Mouse (Mus musculus) hindbrain, embryonic 16.5 days (tissue): Measurements from ENCODE around the gene Flnb. TPM values are rescaled to one million over a fixed set of nuclear protein-coding genes. Genes with fewer than 3 reads are reported as not detected.

Experiments
- ATAC-seq: fragments of 200-750 bp; cut with Nextera tagmentation; 2 replicates; pipeline ENCODE4 v1.8.0; 2017; ENCODE audit warnings: moderate TSS enrichment, moderate library complexity
- H3K27ac ChIP-seq: fragments of 300-500 bp; sonication (generic); 2 replicates; pipeline ENCODE4 v1.5.1; 2014; ENCODE audit warnings: low read depth, mild to moderate bottlenecking, control low read depth, low read length, moderate library complexity
- H3K27me3 ChIP-seq: fragments of 300-500 bp; sonication (generic); replicated peaks from 2 replicates; pipeline ENCODE4 v1.6.1; 2014; ENCODE audit warnings: low read length; ENCODE audit not compliant: control insufficient read depth, insufficient read depth
- H3K36me3 ChIP-seq: fragments of 300-500 bp; sonication (generic); 2 replicates; pipeline ENCODE4 v1.6.1; 2014; ENCODE audit warnings: mild to moderate bottlenecking, low read length, moderate library complexity, mixed read lengths; ENCODE audit not compliant: control insufficient read depth, insufficient read depth
- H3K4me1 ChIP-seq: fragments of 300-500 bp; sonication (generic); 2 replicates; pipeline ENCODE4 v1.6.1; 2014; ENCODE audit warnings: low read depth, low read length; ENCODE audit not compliant: control insufficient read depth, insufficient read depth
- H3K4me2 ChIP-seq: fragments of 300-500 bp; sonication (generic); 2 replicates; pipeline ENCODE4 v1.6.1; 2014; ENCODE audit warnings: mild to moderate bottlenecking, low read length, control low read depth, moderate library complexity
- H3K4me3 ChIP-seq: fragments of 300-500 bp; sonication (generic); 2 replicates; pipeline ENCODE4 v1.5.1; 2014; ENCODE audit warnings: mild to moderate bottlenecking, low read length, control low read depth, moderate library complexity
- H3K9ac ChIP-seq: fragments of 300-500 bp; sonication (generic); 2 replicates; pipeline ENCODE4 v1.6.1; 2014; ENCODE audit warnings: low read depth, mild to moderate bottlenecking, control low read depth, low read length, moderate library complexity
- H3K9me3 ChIP-seq: fragments of 300-500 bp; sonication (generic); 2 replicates; pipeline ENCODE4 v1.6.1; 2014; ENCODE audit warnings: mild to moderate bottlenecking, low read length, moderate library complexity; ENCODE audit not compliant: control insufficient read depth
- WGBS: fragments of 180-500 bp; shearing (Covaris S2); extraction: QIAGEN DNeasy Blood & Tissue Kit; methylation state at CpG from one replicate; pipeline ENCODE4 v1.1.7; 2014; 5-methylcytosine and 5-hydroxymethylcytosine counted together
- polyA plus RNA-seq: library from polyadenylated mRNA; unstranded; fragments of >200 nt; fragmentation: Nextera tagmentation; extraction: Ambion mirVana; gene quantifications from 2 replicates; pipeline ENCODE4 v1.2.1, GENCODE M21; 2015

Gene Flnb
- polyA plus RNA-seq, 1 experiment from 2014 or later = 6.3 TPM

DNA sequence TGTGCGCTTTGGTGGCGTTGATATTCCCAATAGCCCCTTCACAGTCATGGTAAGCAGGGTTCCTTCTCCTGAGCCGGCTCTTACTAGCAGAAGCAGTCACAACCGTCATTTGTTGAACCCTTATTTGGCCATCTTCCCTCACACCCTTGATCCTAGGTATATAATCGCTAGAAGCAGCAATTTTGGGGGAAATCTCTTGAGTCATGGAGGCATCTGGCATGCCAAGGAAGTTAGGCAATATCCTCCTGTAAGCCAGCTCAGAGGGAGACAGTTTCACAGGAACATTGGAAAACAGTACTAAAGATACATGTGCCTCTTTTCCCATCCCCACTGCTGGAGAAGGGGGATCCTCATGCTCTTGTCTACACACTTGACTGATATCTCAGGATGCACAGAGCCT, 101.6 kb downstream of the Flnb start:
- Histone ChIP-seq H3K4me1 (no peaks in the 10 kb centered on the region), H3K27ac (no peak overlapping the region), H3K9ac (no peak overlapping the region), H3K4me2 (no peak overlapping the region), H3K4me3 (no peak overlapping the region), H3K36me3 (peaks cover 43% of the 10 kb centered on the region), H3K9me3 (no peaks in the 10 kb centered on the region), H3K27me3 (no peaks in the 10 kb centered on the region)
- no peak for ATAC-seq
- 94% methylated on average over 5 of the region's 5 CpGs for WGBS

DNA sequence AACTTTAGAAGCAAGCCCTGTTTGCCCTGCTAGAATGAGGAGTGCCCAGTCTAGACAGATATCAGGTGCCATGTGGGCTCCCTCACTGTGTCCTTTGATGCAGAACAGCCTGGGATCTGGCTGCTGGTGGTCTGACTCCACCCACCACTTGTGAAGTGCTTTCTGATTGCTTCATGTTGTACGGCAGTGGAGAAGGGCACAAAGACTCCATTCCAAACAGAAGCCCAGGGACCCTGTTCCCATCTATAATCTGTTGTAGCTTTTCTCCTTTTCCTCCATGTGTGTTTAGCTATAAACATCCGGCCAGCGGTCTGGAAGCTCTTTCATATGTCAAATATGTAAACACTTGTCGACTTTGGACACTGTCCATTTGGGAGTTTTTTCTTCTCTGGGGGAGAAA, 102.2 kb downstream of the Flnb start:
- Histone ChIP-seq H3K9ac (no peak overlapping the region), H3K36me3 (peaks cover 42% of the 10 kb centered on the region), H3K27ac (no peak overlapping the region), H3K9me3 (no peaks in the 10 kb centered on the region), H3K4me2 (no peak overlapping the region), H3K27me3 (no peaks in the 10 kb centered on the region), H3K4me1 (no peaks in the 10 kb centered on the region), H3K4me3 (no peak overlapping the region)
- ATAC-seq = no peak
- 77% methylated on average over 4 of the region's 4 CpGs for WGBS

DNA sequence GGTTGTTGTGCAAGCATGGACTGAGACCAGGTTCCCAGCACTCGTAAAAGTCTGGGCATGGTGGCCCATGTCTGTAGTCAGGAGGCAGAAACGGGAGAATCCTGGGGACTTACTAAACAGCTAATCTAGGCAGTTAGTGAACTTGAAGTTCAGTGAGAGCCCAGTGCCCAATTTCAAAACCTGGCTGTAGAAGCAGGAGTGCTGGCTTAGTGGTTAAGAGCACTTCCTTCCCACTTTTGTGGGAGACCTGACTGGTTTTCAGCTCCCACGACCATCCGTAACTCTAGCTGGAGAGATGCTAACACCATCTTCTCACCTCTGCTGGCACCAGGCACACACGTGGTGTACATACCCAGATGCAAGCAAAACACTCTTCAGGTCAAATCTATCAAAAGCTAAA, 103.7 kb downstream of the Flnb start:
- Histone ChIP-seq H3K27ac (no peak overlapping the region), H3K4me2 (no peak overlapping the region), H3K9ac (no peak overlapping the region), H3K9me3 (no peaks in the 10 kb centered on the region), H3K4me3 (no peak overlapping the region), H3K27me3 (no peaks in the 10 kb centered on the region), H3K4me1 (no peaks in the 10 kb centered on the region), H3K36me3 (peaks cover 36% of the 10 kb centered on the region)
- no peak for ATAC-seq
- WGBS = 94% methylated on average over 5 of the region's 5 CpGs

DNA sequence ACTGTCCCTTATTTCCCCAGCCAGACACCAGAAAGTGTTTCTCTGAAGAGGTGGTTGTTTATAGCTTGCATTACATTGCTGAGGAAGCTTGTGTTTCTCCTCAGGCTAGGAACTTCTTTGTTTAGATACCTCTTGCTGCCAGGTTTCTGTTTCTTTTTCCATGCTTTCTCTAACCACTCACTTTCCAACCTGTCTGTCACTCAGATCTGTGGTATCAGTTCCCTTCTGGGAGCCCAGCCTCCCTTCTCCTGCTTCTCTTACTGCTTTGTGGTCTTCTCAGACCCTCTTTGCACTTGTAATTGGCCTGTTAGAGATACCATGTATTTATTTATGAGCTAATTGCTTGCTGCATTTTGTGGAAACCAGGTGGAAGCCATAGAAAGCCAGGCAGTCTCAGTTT, 105.9 kb downstream of the Flnb start:
- Histone ChIP-seq H3K9ac (no peak overlapping the region), H3K4me3 (no peak overlapping the region), H3K36me3 (peaks cover 41% of the 10 kb centered on the region), H3K9me3 (no peaks in the 10 kb centered on the region), H3K4me1 (no peaks in the 10 kb centered on the region), H3K4me2 (no peak overlapping the region), H3K27ac (no peak overlapping the region), H3K27me3 (no peaks in the 10 kb centered on the region)
- ATAC-seq = no peak

DNA sequence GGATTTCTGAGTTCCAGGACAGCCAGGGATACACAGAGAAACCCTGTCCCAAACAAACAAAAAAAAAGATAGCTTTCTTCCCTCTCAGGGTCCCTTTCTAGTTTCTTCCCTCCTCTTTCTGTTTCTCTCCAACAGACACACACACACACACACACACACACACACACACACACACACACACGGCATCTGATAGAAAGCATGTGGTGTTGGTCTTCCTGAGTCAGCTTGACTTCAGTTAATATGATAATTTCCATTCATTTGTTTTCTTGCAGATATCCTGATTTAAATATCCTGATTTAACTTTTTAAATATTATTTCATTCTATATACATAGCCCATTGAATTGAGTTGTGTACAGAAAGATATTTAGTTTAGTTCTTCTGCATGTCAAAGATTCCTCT, 110.6 kb downstream of the Flnb start:
- WGBS = 85% methylated on average over 1 of the region's 1 CpGs
- Histone ChIP-seq H3K27me3 (no peaks in the 10 kb centered on the region), H3K9me3 (no peaks in the 10 kb centered on the region), H3K36me3 (peaks cover 46% of the 10 kb centered on the region), H3K27ac (no peak overlapping the region), H3K4me3 (no peak overlapping the region), H3K4me2 (no peak overlapping the region), H3K4me1 (no peaks in the 10 kb centered on the region), H3K9ac (no peak overlapping the region)
- no peak for ATAC-seq

DNA sequence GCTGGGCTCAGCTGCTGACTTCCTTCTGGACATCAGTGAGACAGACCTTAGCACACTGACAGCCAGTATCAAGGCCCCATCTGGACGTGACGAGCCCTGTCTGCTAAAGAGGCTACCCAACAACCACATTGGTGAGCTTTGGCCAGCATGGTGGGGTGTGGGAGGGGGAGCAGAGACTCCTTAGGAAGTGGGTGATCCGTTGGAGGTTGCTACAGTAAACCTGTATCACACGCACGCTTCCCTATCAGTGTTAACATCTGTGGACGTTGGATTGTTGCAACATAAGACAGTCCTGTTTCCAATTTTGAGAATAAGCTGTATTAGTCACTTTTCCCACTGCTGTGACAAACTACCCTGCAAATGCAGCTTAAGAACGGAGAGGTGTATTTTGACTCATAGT, 111.3 kb downstream of the Flnb start:
- Histone ChIP-seq H3K4me2 (no peak overlapping the region), H3K27ac (no peak overlapping the region), H3K36me3 (peaks cover 44% of the 10 kb centered on the region), H3K4me1 (no peaks in the 10 kb centered on the region), H3K4me3 (no peak overlapping the region), H3K9ac (no peak overlapping the region), H3K27me3 (no peaks in the 10 kb centered on the region), H3K9me3 (no peaks in the 10 kb centered on the region)
- no peak for ATAC-seq
- 87% methylated on average over 7 of the region's 7 CpGs for WGBS

DNA sequence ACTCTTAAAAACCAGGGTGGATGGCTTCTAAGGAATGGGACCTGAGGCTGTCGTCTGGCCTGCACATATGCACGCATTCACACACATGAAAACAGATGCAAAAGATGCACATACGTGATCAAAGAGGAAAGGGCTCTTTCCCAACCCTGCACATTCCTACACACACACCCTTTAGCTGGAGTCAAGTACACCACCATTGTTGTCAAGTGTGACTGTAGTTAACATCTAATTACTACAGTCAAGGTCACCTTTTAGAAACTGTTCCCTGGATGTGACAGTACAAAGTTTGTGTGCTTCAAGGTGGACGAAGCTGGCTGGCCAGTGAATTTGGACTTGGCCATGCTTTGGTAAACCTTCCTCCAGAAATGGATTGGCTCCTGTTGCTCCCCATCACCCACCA, 114.4 kb downstream of the Flnb start:
- no peak overlapping the region for H3K4me2 ChIP-seq
- no peak for ATAC-seq
- no peaks in the 10 kb centered on the region for H3K9me3 ChIP-seq
- H3K9ac ChIP-seq = no peak overlapping the region
- H3K4me3 ChIP-seq = no peak overlapping the region
- peaks cover 47% of the 10 kb centered on the region for H3K36me3 ChIP-seq
- peaks cover 2% of the 10 kb centered on the region; the same call in 1 of the 2 replicates for H3K4me1 ChIP-seq
- no peaks in the 10 kb centered on the region for H3K27me3 ChIP-seq
- H3K27ac ChIP-seq = no peak overlapping the region
- WGBS = 92% methylated on average over 4 of the region's 4 CpGs

DNA sequence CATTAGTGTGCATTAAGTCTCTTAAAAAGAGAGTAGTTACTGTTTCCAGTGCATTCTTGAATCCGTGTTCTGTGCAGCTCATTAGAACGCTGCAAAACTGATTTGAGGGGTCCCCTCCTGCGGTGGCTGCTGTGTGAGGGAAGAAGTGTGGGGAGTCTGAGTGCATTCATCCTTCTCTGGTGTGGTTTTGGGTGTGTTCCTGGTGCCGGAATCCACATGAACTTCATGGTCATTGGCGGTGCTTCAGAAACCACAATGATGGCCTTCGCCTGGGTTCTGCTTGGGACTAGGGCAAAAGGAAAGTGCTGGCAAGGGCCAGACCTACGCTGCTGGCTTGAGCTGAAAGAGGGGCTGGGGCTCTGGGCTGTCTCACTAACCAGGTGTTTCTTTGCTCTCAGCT, 116.4 kb downstream of the Flnb start:
- WGBS = 97% methylated on average over 7 of the region's 7 CpGs

DNA sequence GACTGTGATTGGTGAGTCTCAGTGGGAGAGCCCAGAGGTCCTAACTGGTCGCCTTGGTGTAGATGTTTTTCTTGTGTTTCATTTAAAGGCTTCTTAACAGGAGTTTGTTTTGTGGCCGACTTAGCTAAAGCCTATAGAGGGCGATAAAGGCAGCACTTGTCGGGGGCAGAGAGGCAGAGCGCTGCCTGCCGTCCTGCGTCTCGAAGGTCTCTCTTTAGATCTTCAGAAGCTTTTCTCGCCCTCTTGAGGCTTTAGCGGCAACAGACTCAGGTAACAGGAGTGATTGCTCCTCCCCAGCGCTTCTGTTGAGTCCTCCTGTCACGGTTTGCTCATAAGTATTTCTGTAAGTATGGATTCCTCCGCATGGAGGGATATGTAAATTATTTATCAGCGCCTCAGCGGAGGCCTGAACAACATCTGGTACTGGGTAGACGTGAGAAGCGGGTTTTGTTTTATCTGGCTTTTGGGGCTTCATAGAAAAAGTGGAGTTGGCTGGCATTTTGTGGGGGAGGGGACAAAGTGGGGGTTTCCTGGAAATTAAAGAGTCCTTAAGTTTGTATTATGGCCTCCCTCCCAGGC, 119.4 kb downstream of the Flnb start:
- WGBS = 14% methylated on average over 17 of the region's 17 CpGs

More for the DNA sequence above, 116.4 kb downstream of the Flnb start:
- no peaks in the 10 kb centered on the region for H3K9me3 ChIP-seq
- no peaks in the 10 kb centered on the region for H3K27me3 ChIP-seq
- H3K4me2 ChIP-seq = no peak overlapping the region
- no peak for ATAC-seq
- H3K9ac ChIP-seq = no peak overlapping the region
- no peak overlapping the region for H3K27ac ChIP-seq
- H3K4me1 ChIP-seq = peaks cover 2% of the 10 kb centered on the region; the same call in 1 of the 2 replicates
- H3K4me3 ChIP-seq = no peak overlapping the region
- peaks cover 33% of the 10 kb centered on the region for H3K36me3 ChIP-seq

More for the DNA sequence above, 119.4 kb downstream of the Flnb start:
- H3K4me2 ChIP-seq = no peak overlapping the region; the same call in 1 of the 2 replicates
- H3K9me3 ChIP-seq = no peaks in the 10 kb centered on the region
- H3K27me3 ChIP-seq = no peaks in the 10 kb centered on the region
- peak; percentile 43 for ATAC-seq
- H3K4me3 ChIP-seq = no peak overlapping the region
- peaks cover 25% of the 10 kb centered on the region for H3K36me3 ChIP-seq
- no peak overlapping the region for H3K27ac ChIP-seq
- H3K9ac ChIP-seq = peak overlapping the region; percentile 24; the same call in 1 of the 2 replicates
- H3K4me1 ChIP-seq = peaks cover 2% of the 10 kb centered on the region; the same call in 1 of the 2 replicates
